Mouse (Mus musculus): ENCODE measurements around the gene Wwox.

DNA sequence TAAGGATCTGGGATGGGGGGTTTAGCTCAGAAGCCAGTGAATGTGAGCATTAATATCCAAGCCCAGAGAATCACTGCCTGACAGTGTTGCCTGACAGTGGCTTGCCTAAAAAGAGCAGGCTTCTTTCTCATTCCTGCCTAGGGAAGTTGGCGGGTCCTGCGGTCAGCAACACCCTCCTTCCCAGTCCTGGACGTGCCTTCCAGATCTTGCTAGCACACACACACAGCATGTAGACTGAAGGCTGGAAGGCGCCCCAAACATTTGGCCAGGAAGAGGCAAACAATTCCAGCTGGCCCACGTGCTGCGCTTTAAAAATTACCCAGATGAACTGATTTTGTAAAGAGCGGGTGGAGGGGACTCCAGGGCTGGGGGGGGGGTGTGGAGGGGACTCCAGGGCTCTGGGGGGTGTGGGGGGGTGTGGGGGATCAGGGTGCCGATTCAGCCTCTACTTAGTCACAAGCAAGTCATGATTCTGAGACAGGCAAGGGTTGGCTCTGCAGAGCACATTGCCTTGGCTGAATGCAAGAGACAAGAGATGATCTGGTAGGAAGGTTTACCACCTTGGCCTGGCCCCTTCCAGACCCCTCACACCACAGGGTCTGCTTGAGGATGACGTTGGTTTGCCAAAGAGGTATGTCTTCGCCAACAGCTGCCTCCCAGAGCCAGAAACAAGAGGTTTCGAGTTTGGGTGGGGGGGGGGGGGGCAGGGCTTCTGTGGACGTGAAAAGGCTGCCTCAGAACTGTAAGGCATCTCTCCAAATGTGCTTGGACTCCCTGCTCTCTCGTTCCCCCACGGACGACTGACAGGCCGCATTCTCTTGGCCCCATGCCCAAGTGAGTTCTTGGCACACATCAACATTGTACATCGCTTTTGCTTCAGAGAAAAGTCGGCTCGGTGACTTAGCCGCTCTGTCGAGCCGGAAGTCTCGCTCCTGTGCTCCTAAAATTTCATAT is 334.3 kb downstream of the Wwox start:
- no peak for TF ChIP-seq ZC3H11A (IDR thresholded peaks at IDR 0.05; ENCODE audit: borderline replicate concordance, low read depth, low read length)
- TF ChIP-seq CHD2 (IDR thresholded peaks at IDR 0.05; ENCODE audit: low read depth, low read length), result no peak
- no peak for TF ChIP-seq ZNF384 (IDR thresholded peaks at IDR 0.05; ENCODE audit: low read depth, low read length)
- TF ChIP-seq MAFK (IDR thresholded peaks at IDR 0.05; ENCODE audit: insufficient read depth, low read depth, low read length), result no peak
- TF ChIP-seq HCFC1 (IDR thresholded peaks at IDR 0.05; ENCODE audit: borderline replicate concordance, insufficient read depth, low read length), result no peak

Measured in ES-E14 (cell line).